Mouse (Mus musculus): ENCODE measurements at regions not wholly inside any gene's neighbourhood (a gene's known extent, or its start where the extent isn't known, plus 50 kb on each side); places are given as distances from the start of the nearest gene placed in this dataset.

DNA sequence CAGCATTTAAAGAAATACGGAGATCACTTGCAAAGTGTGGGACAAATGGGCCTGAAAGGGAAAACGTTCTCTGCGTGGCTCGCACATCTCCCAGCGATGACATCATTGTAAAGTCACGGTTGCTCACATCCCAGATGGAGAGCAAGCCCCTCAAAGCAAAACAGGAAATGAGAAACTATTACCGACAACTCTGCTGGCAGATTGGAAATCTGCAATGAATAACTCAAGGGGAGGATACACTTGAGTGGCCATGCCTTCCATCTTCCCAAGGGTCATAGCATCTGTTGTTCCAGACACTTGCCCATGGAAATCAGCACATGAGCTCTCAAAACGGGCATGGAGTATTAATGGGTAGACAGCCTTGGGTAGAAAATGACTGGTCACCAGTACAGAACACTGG, 158.3 kb upstream of the Adgrl2 start:
- Histone ChIP-seq H3K4me2 (ENCODE audit: insufficient read depth, low read depth, poor library complexity, severe bottlenecking) (no peak overlapping the region), H3K4me1 (ENCODE audit: control insufficient read depth in 1 of 2, insufficient read depth in 2 of 2) (peaks cover 5 to 11% of the 10 kb centered on the region in 2 experiments; a peak in 3 of 4 replicates), H3K9me3 (replicated peaks; ENCODE audit: low read length) (peaks cover 2% of the 10 kb centered on the region), H3K27ac (ENCODE audit: insufficient read depth, low read depth) (no peak overlapping the region), H3K9ac (ENCODE audit: insufficient read depth, low read depth) (no peak overlapping the region), H3K27me3 (replicated peaks) (no peaks in the 10 kb centered on the region), H3K79me2 (replicated peaks; ENCODE audit: control insufficient read depth, extremely low read depth, insufficient read depth, poor library complexity, severe bottlenecking) (no peaks in the 10 kb centered on the region), H3K36me3 (replicated peaks in 1 of 2; ENCODE audit: control insufficient read depth in 1 of 2, insufficient read depth in 1 of 2, low read length in 1 of 2) (no peaks in the 10 kb centered on the region), H3K4me3 (replicated peaks in 1 of 3; ENCODE audit: low read depth in 2 of 3, low read length in 2 of 3, poor library complexity in 1 of 3) (no peak overlapping the region)
- TF ChIP-seq UBTF (IDR thresholded peaks at IDR 0.05; ENCODE audit: low read depth, low read length): no peak
- DNase-seq (ENCODE audit: extremely low read depth): no peak
- dilution Hi-C loops (cut with MboI; ENCODE audit: extremely low pct_ligation_motif_present, extremely low pct_unique_long_range_greater_than_20kb, low sequenced_read_pairs): no loop called here
- in situ Hi-C loops (cut with MboI; ENCODE audit: low pct_ligation_motif_present, low pct_unique_long_range_greater_than_20kb, low sequenced_read_pairs): no loop called here

DNA sequence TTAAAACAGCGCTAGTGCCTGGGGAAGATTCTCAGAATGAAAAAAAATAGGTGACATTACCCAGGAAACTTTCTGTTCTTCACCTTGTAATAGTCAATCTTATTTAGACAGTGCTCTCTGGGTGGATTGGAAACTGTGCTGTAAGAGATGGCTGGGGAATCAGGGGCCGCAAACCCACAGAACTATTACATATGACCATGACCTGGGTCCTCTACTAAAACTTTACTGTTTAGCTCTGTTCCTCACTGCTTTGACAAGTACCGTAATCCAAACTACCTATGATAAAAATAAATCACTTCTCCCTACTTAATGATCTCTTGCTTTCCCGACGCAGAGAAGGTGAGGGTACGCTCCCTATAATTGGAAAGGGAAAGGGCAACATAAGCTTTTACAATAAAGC, 157.6 kb upstream of the Adgrl2 start:
- H3K27ac ChIP-seq (ENCODE audit: insufficient read depth, low read depth): no peak overlapping the region
- peaks cover 10 to 17% of the 10 kb centered on the region in 2 experiments for H3K4me1 ChIP-seq (ENCODE audit: control insufficient read depth in 1 of 2, insufficient read depth in 2 of 2)
- dilution Hi-C loops (cut with MboI; ENCODE audit: extremely low pct_ligation_motif_present, extremely low pct_unique_long_range_greater_than_20kb, low sequenced_read_pairs) (no loop called here), in situ Hi-C loops (cut with MboI; ENCODE audit: low pct_ligation_motif_present, low pct_unique_long_range_greater_than_20kb, low sequenced_read_pairs) (no loop called here)
- H3K36me3 ChIP-seq (replicated peaks in 1 of 2; ENCODE audit: control insufficient read depth in 1 of 2, insufficient read depth in 1 of 2, low read length in 1 of 2): no peaks in the 10 kb centered on the region
- no peak overlapping the region for H3K9ac ChIP-seq (ENCODE audit: insufficient read depth, low read depth)
- H3K4me3 ChIP-seq (replicated peaks in 1 of 3; ENCODE audit: low read depth in 2 of 3, low read length in 2 of 3, poor library complexity in 1 of 3): no peak overlapping the region
- no peak overlapping the region for H3K4me2 ChIP-seq (ENCODE audit: insufficient read depth, low read depth, poor library complexity, severe bottlenecking)
- peaks cover 2% of the 10 kb centered on the region for H3K9me3 ChIP-seq (replicated peaks; ENCODE audit: low read length)
- H3K79me2 ChIP-seq (replicated peaks; ENCODE audit: control insufficient read depth, extremely low read depth, insufficient read depth, poor library complexity, severe bottlenecking): no peaks in the 10 kb centered on the region
- no peaks in the 10 kb centered on the region for H3K27me3 ChIP-seq (replicated peaks)
- no peak for DNase-seq (ENCODE audit: extremely low read depth)
- TF ChIP-seq CHD2 (IDR thresholded peaks at IDR 0.05; ENCODE audit: low read length) (no peak), RAD21 (IDR thresholded peaks at IDR 0.05; ENCODE audit: low read depth, low read length) (no peak), IRF4 (IDR thresholded peaks at IDR 0.05; ENCODE audit: low read depth, low read length) (no peak), MAZ (IDR thresholded peaks at IDR 0.05; ENCODE audit: low read depth, low read length) (no peak), BHLHE40 (IDR thresholded peaks at IDR 0.05; ENCODE audit: low read depth, low read length) (no peak), SMC3 (IDR thresholded peaks at IDR 0.05; ENCODE audit: low read depth, low read length) (no peak), HCFC1 (IDR thresholded peaks at IDR 0.05; ENCODE audit: low read depth, low read length) (no peak)

- peaks cover 2% of the 10 kb centered on the region for H3K9me3 ChIP-seq (replicated peaks; ENCODE audit: low read length)
- TF ChIP-seq KAT2A (IDR thresholded peaks at IDR 0.05; ENCODE audit: insufficient replicate concordance, low read length) (no peak), MAZ (IDR thresholded peaks at IDR 0.05; ENCODE audit: low read depth, low read length) (no peak), SMC3 (IDR thresholded peaks at IDR 0.05; ENCODE audit: low read depth, low read length) (no peak), ZMIZ1 (IDR thresholded peaks at IDR 0.05; ENCODE audit: low read depth, low read length) (no peak), ZNF384 (IDR thresholded peaks at IDR 0.05; ENCODE audit: low read depth, low read length) (no peak), POLR2A (IDR thresholded peaks at IDR 0.05; ENCODE audit: low read depth, low read length) (no peak), MXI1 (IDR thresholded peaks at IDR 0.05; ENCODE audit: low read depth, low read length) (no peak), SIN3A (IDR thresholded peaks at IDR 0.05; ENCODE audit: low read length) (no peak), JUN (IDR thresholded peaks at IDR 0.05; ENCODE audit: insufficient read depth, low read depth, low read length) (no peak), NELFE (IDR thresholded peaks at IDR 0.05; ENCODE audit: low read depth, low read length) (no peak), PAX5 (IDR thresholded peaks at IDR 0.05; ENCODE audit: low read length) (no peak), TBP (conservative IDR thresholded peaks at IDR 0.05; ENCODE audit: low read depth, low read length) (no peak), NRF1 (IDR thresholded peaks at IDR 0.05; ENCODE audit: low read depth, low read length) (no peak), CHD2 (IDR thresholded peaks at IDR 0.05; ENCODE audit: low read length) (no peak), HCFC1 (IDR thresholded peaks at IDR 0.05; ENCODE audit: low read depth, low read length) (no peak), BHLHE40 (IDR thresholded peaks at IDR 0.05; ENCODE audit: low read depth, low read length) (no peak), TCF12 (IDR thresholded peaks at IDR 0.05; ENCODE audit: low read depth, low read length) (no peak), GABPA (IDR thresholded peaks at IDR 0.05; ENCODE audit: insufficient replicate concordance, low read depth, low read length) (no peak), JUND (conservative IDR thresholded peaks at IDR 0.05; ENCODE audit: low read depth, low read length) (no peak), MEF2A (IDR thresholded peaks at IDR 0.05; ENCODE audit: borderline replicate concordance, low read depth, low read length) (no peak)
- dilution Hi-C loops (cut with MboI; ENCODE audit: extremely low pct_ligation_motif_present, extremely low pct_unique_long_range_greater_than_20kb, low sequenced_read_pairs) (no loop called here), in situ Hi-C loops (cut with MboI; ENCODE audit: low pct_ligation_motif_present, low pct_unique_long_range_greater_than_20kb, low sequenced_read_pairs) (no loop called here)
- DNase-seq (ENCODE audit: extremely low read depth): no peak
- no peaks in the 10 kb centered on the region for H3K27me3 ChIP-seq (replicated peaks)
- no peaks in the 10 kb centered on the region for H3K36me3 ChIP-seq (replicated peaks in 1 of 2; ENCODE audit: control insufficient read depth in 1 of 2, insufficient read depth in 1 of 2, low read length in 1 of 2)
- H3K4me3 ChIP-seq (replicated peaks in 1 of 3; ENCODE audit: low read depth in 2 of 3, low read length in 2 of 3, poor library complexity in 1 of 3): no peak overlapping the region
- no peak overlapping the region for H3K4me2 ChIP-seq (ENCODE audit: insufficient read depth, low read depth, poor library complexity, severe bottlenecking)
- H3K9ac ChIP-seq (ENCODE audit: insufficient read depth, low read depth): no peak overlapping the region
- H3K4me1 ChIP-seq (ENCODE audit: control insufficient read depth in 1 of 2, insufficient read depth in 2 of 2): peaks cover 10 to 17% of the 10 kb centered on the region in 2 experiments
- no peak overlapping the region for H3K27ac ChIP-seq (ENCODE audit: insufficient read depth, low read depth)
- H3K79me2 ChIP-seq (replicated peaks; ENCODE audit: control insufficient read depth, extremely low read depth, insufficient read depth, poor library complexity, severe bottlenecking): no peaks in the 10 kb centered on the region
These were observed 156.3 kb upstream of the Adgrl2 start for GRCm38 (mm10) chr3:149146673-149147072.
